Mouse (Mus musculus): ENCODE data around the gene Cmah. TPM values are rescaled to one million over a fixed set of nuclear protein-coding genes. Genes with fewer than 3 reads are reported as not detected.

Cmah gene
- total RNA-seq, 2 experiments from 2014 or later, result 0.13 to 0.22 TPM

- intact Hi-C loops (cut with DNase I), result no loop called here
- DNase-seq (ENCODE audit: extremely low spot score in 1 of 2, low spot score in 2 of 2), result no peak
These were observed 126.5 kb downstream of the Cmah start for GRCm38 (mm10) chr13:24453737-24454136.

GRCm38 (mm10) chr13:24456385-24456784 lies 129.2 kb downstream of the Cmah start:
- intact Hi-C loops (cut with DNase I), result no loop called here
- no peak for DNase-seq (ENCODE audit: extremely low spot score in 1 of 2, low spot score in 2 of 2)

GRCm38 (mm10) chr13:24460517-24460916 lies 133.3 kb downstream of the Cmah start:
- intact Hi-C loops (cut with DNase I), result no loop called here
- DNase-seq (ENCODE audit: extremely low spot score in 1 of 2, low spot score in 2 of 2), result no peak

- intact Hi-C loops (cut with DNase I), result no loop called here
- DNase-seq (ENCODE audit: extremely low spot score in 1 of 2, low spot score in 2 of 2), result no peak
These were observed 136.6 kb downstream of the Cmah start for GRCm38 (mm10) chr13:24463767-24464166.

GRCm38 (mm10) chr13:24466027-24466426 lies 138.8 kb downstream of the Cmah start:
- intact Hi-C loops (cut with DNase I), result no loop called here
- no peak for DNase-seq (ENCODE audit: extremely low spot score in 1 of 2, low spot score in 2 of 2)

- intact Hi-C loops (cut with DNase I), result no loop called here
- DNase-seq (ENCODE audit: extremely low spot score in 1 of 2, low spot score in 2 of 2), result no peak
These were observed 140.6 kb downstream of the Cmah start for GRCm38 (mm10) chr13:24467806-24468205.

GRCm38 (mm10) chr13:24477564-24477963 lies 150.4 kb downstream of the Cmah start:
- intact Hi-C loops (cut with DNase I), result no loop called here

GRCm38 (mm10) chr13:24479516-24479915 lies 152.3 kb downstream of the Cmah start:
- DNase-seq (ENCODE audit: extremely low spot score in 1 of 2, low spot score in 2 of 2), result no peak
- intact Hi-C loops (cut with DNase I), result no loop called here

More at GRCm38 (mm10) chr13:24477564-24477963, 150.4 kb downstream of the Cmah start:
- no peak for DNase-seq (ENCODE audit: extremely low spot score in 1 of 2, low spot score in 2 of 2)

GRCm38 (mm10) chr13:24480824-24481223 lies 153.6 kb downstream of the Cmah start:
- intact Hi-C loops (cut with DNase I), result loop anchor here (5.0 kb wide), 1 partner anchor 296 kb away; no protein-coding TSS in a partner anchor
- no peak for DNase-seq (ENCODE audit: extremely low spot score in 1 of 2, low spot score in 2 of 2)

- DNase-seq (ENCODE audit: extremely low spot score in 1 of 2, low spot score in 2 of 2), result peak; percentile 34 to 52
- intact Hi-C loops (cut with DNase I), result loop anchor here (2.0 to 5.0 kb wide), 2 partner anchors 205 to 296 kb away; no protein-coding TSS in a partner anchor
These were observed 154.6 kb downstream of the Cmah start for GRCm38 (mm10) chr13:24481615-24482295.

GRCm38 (mm10) chr13:24483691-24484090 lies 156.5 kb downstream of the Cmah start:
- no peak for DNase-seq (ENCODE audit: extremely low spot score in 1 of 2, low spot score in 2 of 2)
- intact Hi-C loops (cut with DNase I), result loop anchor here (2.0 to 5.0 kb wide), 2 partner anchors 203 to 294 kb away; no protein-coding TSS in a partner anchor

GRCm38 (mm10) chr13:24484811-24485210 lies 157.6 kb downstream of the Cmah start:
- intact Hi-C loops (cut with DNase I), result loop anchor here (5.0 kb wide), 1 partner anchor 292 kb away; no protein-coding TSS in a partner anchor
- no peak for DNase-seq (ENCODE audit: extremely low spot score in 1 of 2, low spot score in 2 of 2)

- intact Hi-C loops (cut with DNase I), result no loop called here
- DNase-seq (ENCODE audit: extremely low spot score in 1 of 2, low spot score in 2 of 2), result no peak
These were observed 158.8 kb downstream of the Cmah start for GRCm38 (mm10) chr13:24485964-24486363.

- DNase-seq (ENCODE audit: extremely low spot score in 1 of 2, low spot score in 2 of 2), result no peak
- intact Hi-C loops (cut with DNase I), result no loop called here
These were observed 159.2 kb downstream of the Cmah start for GRCm38 (mm10) chr13:24486403-24486802.

- intact Hi-C loops (cut with DNase I), result no loop called here
- no peak for DNase-seq (ENCODE audit: extremely low spot score in 1 of 2, low spot score in 2 of 2)
These were observed 159.9 kb downstream of the Cmah start for GRCm38 (mm10) chr13:24487061-24487460.

- no peak for DNase-seq (ENCODE audit: extremely low spot score in 1 of 2, low spot score in 2 of 2)
- intact Hi-C loops (cut with DNase I), result no loop called here
These were observed 160.3 kb downstream of the Cmah start for GRCm38 (mm10) chr13:24487546-24487945.

GRCm38 (mm10) chr13:24488526-24489070 lies 161.4 kb downstream of the Cmah start:
- DNase-seq (ENCODE audit: extremely low spot score in 1 of 2, low spot score in 2 of 2), result no peak
- intact Hi-C loops (cut with DNase I), result no loop called here

- DNase-seq (ENCODE audit: extremely low spot score in 1 of 2, low spot score in 2 of 2), result no peak
- intact Hi-C loops (cut with DNase I), result no loop called here
These were observed 162.3 kb downstream of the Cmah start for GRCm38 (mm10) chr13:24489515-24489914.

- DNase-seq (ENCODE audit: extremely low spot score in 1 of 2, low spot score in 2 of 2), result no peak
- intact Hi-C loops (cut with DNase I), result no loop called here
These were observed 162.8 kb downstream of the Cmah start for GRCm38 (mm10) chr13:24490041-24490440.

- DNase-seq (ENCODE audit: extremely low spot score in 1 of 2, low spot score in 2 of 2), result no peak
- intact Hi-C loops (cut with DNase I), result no loop called here
These were observed 163.9 kb downstream of the Cmah start for GRCm38 (mm10) chr13:24491101-24491500.
